Mouse (Mus musculus): ENCODE data around the gene Cdc25a. TPM values are rescaled to one million over a fixed set of nuclear protein-coding genes. Genes with fewer than 3 reads are reported as not detected.

The Cdc25a gene
- total RNA-seq, 2 experiments from 2014 or later, result 4.3 to 5.0 TPM

DNA sequence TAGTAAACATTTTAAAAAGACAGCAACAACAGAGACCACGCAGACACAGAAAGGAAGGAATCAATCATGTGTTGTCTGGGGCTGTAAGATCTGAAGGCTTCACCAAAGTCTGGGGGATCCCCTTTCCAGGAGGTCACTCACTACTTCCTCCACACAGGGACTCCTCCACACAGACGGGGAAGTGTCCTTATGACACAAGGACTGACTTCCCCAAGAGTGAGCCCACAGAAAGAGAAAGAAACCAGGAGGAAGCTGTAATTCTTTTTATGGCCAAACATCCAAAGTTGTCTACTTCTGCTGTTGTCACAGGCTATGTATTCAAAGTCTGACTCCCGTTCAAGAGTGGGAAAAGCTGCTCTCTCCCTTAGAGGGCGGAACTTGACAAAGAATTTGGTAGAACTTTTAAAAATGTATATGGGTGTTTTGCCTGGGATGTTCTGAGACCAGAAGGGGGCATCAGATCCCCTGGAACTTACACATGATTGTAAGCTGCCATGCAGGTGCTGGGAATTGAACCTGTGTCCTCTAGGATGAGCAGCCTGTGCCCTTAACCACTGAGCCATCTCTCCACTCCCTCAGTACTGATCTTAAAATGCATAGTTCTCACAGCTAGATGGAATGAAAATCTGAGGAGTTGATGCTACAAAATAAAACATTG, 39.0 kb downstream of the Cdc25a start:
- Histone ChIP-seq H3K4me3 (no peak overlapping the region), H3K27ac (no peak overlapping the region)
- peak; percentile 3; the same call in 1 of the 2 replicates for TF ChIP-seq CTCF (IDR thresholded peaks at IDR 0.05)
- DNase-seq, result no peak
- intact Hi-C loops (cut with DNase I), result no loop called here

GRCm38 (mm10) chr9:109917931-109918330, 42.6 kb downstream of the Cdc25a start:
- intact Hi-C loops (cut with DNase I), result no loop called here
- no peak for TF ChIP-seq CTCF (IDR thresholded peaks at IDR 0.05)
- Histone ChIP-seq H3K27ac (no peak overlapping the region), H3K4me3 (no peak overlapping the region)
- peak; percentile 58 for DNase-seq

GRCm38 (mm10) chr9:109929131-109929530, 53.8 kb downstream of the Cdc25a start:
- no peak for DNase-seq
- Histone ChIP-seq H3K27ac (no peak overlapping the region), H3K4me3 (no peak overlapping the region)
- intact Hi-C loops (cut with DNase I), result no loop called here
- TF ChIP-seq CTCF (IDR thresholded peaks at IDR 0.05), result no peak

GRCm38 (mm10) chr9:109930063-109930462, 54.7 kb downstream of the Cdc25a start:
- intact Hi-C loops (cut with DNase I), result loop anchor here (2.0 to 5.0 kb wide), 2 partner anchors 17 to 172 kb away; no protein-coding TSS in a partner anchor
- peak overlapping the region; percentile 99 for H3K27ac ChIP-seq

GRCm38 (mm10) chr9:109930752-109931151, 55.4 kb downstream of the Cdc25a start:
- Histone ChIP-seq H3K4me3 (peak overlapping the region; percentile 96), H3K27ac (peak overlapping the region; percentile 99)
- intact Hi-C loops (cut with DNase I), result loop anchor here (2.0 to 5.0 kb wide), 2 partner anchors 18 to 172 kb away; no protein-coding TSS in a partner anchor
- no peak for TF ChIP-seq CTCF (IDR thresholded peaks at IDR 0.05)
- DNase-seq, result peak; percentile 26

More at GRCm38 (mm10) chr9:109930063-109930462, 54.7 kb downstream of the Cdc25a start:
- TF ChIP-seq CTCF (IDR thresholded peaks at IDR 0.05), result no peak
- DNase-seq, result no peak
- H3K4me3 ChIP-seq, result no peak overlapping the region

- DNase-seq, result peak; percentile 99
- H3K4me3 ChIP-seq, result peak within 1 kb of the TSS; percentile 96
- intact Hi-C loops (cut with DNase I), result loop anchor here (1.0 to 5.0 kb wide), 3 partner anchors 19 to 171 kb away; no protein-coding TSS in a partner anchor
- peak within 1 kb of the TSS; percentile 99 for H3K27ac ChIP-seq
- peak; percentile 68 for TF ChIP-seq CTCF (IDR thresholded peaks at IDR 0.05)
These were observed 56.1 kb downstream of the Cdc25a start, which contains the start of gene Map4 for GRCm38 (mm10) chr9:109931257-109932171. Gene Map4, plus strand, starts transcription at chr9:109931460.

DNA sequence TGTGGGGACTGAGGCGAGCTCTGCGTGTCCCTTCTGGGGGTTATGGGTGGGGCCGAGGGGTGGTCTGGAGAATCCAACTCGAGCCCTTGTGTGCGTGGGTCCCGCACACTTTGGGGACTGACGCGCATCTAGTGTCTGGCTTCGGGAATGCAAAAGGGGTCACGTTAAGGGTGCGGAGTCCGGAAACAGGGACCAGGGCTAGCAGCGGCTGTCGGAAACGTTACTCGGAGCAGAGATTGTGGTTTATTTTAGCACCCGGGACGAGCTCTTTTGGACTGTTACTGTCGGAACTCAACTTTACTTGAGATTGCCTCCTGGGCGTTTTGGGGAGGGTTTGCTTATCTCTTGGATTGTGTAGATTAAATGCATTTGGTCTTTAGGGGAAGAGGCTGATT, 57.0 kb downstream of the Cdc25a start:
- intact Hi-C loops (cut with DNase I), result loop anchor here (1.0 to 5.0 kb wide), 2 partner anchors 37 to 170 kb away; no protein-coding TSS in a partner anchor
- H3K4me3 ChIP-seq, result peak overlapping the region; percentile 96
- no peak for DNase-seq
- TF ChIP-seq CTCF (IDR thresholded peaks at IDR 0.05), result no peak
- peak overlapping the region; percentile 99 for H3K27ac ChIP-seq

DNA sequence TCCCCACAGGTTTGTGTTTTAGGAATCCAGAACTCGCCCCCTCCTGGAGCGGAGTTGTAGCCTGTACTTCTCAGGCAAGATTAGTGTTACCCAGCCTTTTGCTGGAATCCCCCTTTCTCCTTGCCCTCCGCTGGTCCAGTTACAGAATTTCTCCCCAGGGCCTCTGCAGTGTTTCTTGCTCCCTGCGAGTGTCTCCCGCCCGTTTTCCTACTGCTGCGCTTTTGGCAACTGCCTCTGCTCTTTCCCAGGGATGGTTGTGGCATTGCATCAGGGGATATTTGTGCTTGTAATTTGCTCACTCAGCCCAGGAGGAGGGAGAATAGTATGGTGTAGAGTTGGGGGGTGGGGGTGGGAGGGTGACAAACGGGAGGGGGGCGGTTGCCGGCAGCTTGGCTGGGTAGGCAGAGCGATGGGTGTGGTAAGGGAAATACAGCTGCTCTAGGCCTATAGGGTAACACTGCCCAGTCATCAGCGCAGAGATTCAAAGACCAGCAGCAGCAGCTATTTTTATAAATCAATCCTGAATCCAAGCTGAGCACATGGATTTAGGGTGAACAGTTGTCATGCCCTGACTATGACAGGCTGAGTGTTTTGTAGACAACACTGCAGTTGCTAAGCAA, 57.5 kb downstream of the Cdc25a start:
- peak overlapping the region; percentile 99 for H3K27ac ChIP-seq
- peak; percentile 85 for DNase-seq
- H3K4me3 ChIP-seq, result peak overlapping the region; percentile 96
- TF ChIP-seq CTCF (IDR thresholded peaks at IDR 0.05), result peak; percentile 23; the same call in 1 of the 2 replicates
- intact Hi-C loops (cut with DNase I), result loop anchor here (1.0 to 5.0 kb wide), 2 partner anchors 38 to 169 kb away; no protein-coding TSS in a partner anchor

- intact Hi-C loops (cut with DNase I), result loop anchor here (5.0 kb wide), 1 partner anchor 33 kb away; no protein-coding TSS in a partner anchor
- TF ChIP-seq CTCF (IDR thresholded peaks at IDR 0.05), result peak; percentile 34
- Histone ChIP-seq H3K27ac (no peak overlapping the region), H3K4me3 (no peak overlapping the region)
- DNase-seq, result no peak
These were observed 64.0 kb downstream of the Cdc25a start for GRCm38 (mm10) chr9:109939401-109939800.

DNA sequence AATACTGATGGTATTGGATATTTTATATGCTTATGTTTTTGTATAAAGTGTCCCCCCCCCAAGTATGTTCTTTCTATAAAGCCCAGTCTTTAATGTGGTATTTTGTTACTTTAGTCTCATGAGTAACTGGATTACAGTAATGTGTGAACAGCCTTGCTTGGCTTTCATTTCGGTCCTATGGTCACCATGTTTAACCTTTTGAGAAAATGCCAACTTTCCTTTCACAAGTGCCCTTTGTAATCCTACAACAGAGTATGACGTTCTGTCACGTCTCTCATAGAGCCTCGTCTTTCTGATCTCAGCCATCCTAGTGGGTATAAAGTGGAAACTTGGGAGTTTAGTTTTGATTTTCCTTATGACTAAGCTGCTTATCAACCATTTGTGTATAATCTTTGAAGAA, 67.4 kb downstream of the Cdc25a start:
- no peak for TF ChIP-seq CTCF (IDR thresholded peaks at IDR 0.05)
- DNase-seq, result no peak

More for the DNA sequence above, 67.4 kb downstream of the Cdc25a start:
- H3K4me3 ChIP-seq, result no peak overlapping the region
- intact Hi-C loops (cut with DNase I), result no loop called here
- H3K27ac ChIP-seq, result peak overlapping the region; percentile 44

Small RNA genes within 50 kb of the gene (microRNA-seq; reads per million reads assigned to microRNA genes)
- gene Mir7089, result not detected

Other genes starting within 250 kb of the Cdc25a start
- gene Fbxw24, start 249.5 kb upstream of the Cdc25a start, total RNA-seq (2021), result not detected
- not detected for gene Fbxw25, start 210.9 kb upstream of the Cdc25a start, total RNA-seq (2021)
- gene Fbxw18, start 172.9 kb upstream of the Cdc25a start, total RNA-seq (2021), result not detected
- gene Fbxw26, start 129.5 kb upstream of the Cdc25a start, total RNA-seq (2021), result not detected
- not detected for gene Fbxw27, start 84.9 kb upstream of the Cdc25a start, total RNA-seq (2021)
- not detected for gene Spink8, start 63.3 kb upstream of the Cdc25a start, total RNA-seq (2021)
- gene Nme6, start 42.8 kb upstream of the Cdc25a start, total RNA-seq (2021), result 10 to 100 TPM; 27.4 to 33.1 TPM
- not detected for gene Camp, start 26.0 kb upstream of the Cdc25a start, total RNA-seq (2021)
- 100 to 1,000 TPM; 484 to 501 TPM for gene Map4, start 55.9 kb downstream of the Cdc25a start, total RNA-seq (2021)
- gene Smarcc1, start 242.1 kb downstream of the Cdc25a start, total RNA-seq (2021), result 10 to 100 TPM; 21.0 to 25.6 TPM
- gene Dhx30, start 242.3 kb downstream of the Cdc25a start, total RNA-seq (2021), result 10 to 100 TPM; 28.2 to 35.5 TPM